ENCODE assay signal across 31 mouse cellular contexts in the genomic region with DNA sequence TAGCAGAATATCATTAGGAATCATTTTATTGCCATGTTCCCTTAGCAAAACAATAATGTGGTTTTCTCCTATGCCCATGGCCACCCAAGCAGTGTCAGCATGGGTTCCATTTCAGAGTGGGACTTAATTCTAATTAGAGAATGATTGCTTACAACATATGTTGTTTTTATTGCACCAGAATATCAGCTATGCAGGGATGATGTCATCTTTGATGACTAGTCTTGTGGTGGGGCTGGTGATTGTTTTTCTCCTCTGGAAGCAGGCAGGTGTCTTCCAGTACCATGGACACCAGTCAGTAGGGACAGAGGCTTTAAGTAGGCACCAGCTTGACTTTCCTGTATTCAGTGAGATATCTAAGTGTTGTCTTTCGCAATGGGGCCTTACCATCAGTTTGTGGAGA. TPM values are rescaled to one million over a fixed set of nuclear protein-coding genes. Genes with fewer than 3 reads are reported as not detected.
DNase-seq lines count a peak whose midpoint lies in the region; ATAC-seq and TF ChIP-seq lines count a peak whose summit lies in the region.
"Had no signal": no experiment of that assay in that cellular context is flagged by ENCODE, and none has a peak within 500 bp of the region (broad histone marks: within the 10 kb centered on the region; RNA-seq: fewer than 3 reads in every experiment).

No protein-coding gene starts in this region.

- TF ChIP-seq CTCF in C2C12 (IDR thresholded peaks at IDR 0.05; ENCODE audit: control insufficient read depth, insufficient read depth, insufficient read length) (no peak), Patski (IDR thresholded peaks at IDR 0.05) (no peak)

- H3K36me3 ChIP-seq in C2C12 (ENCODE audit: control insufficient read depth, insufficient read depth): no peaks in the 10 kb centered on the region
- no peaks in the 10 kb centered on the region for H3K36me3 ChIP-seq in forebrain, embryonic 14.5 days (ENCODE audit: control insufficient read depth, insufficient read depth, low read length)
- peaks cover 17% of the 10 kb centered on the region for H3K36me3 ChIP-seq in neural tube, embryonic 15.5 days
- H3K36me3 ChIP-seq: forebrain, embryonic 10.5 days; G1E; heart, embryonic 15.5 days; hindbrain, embryonic 10.5 days; intestine, embryonic 15.5 days had no signal

- H3K79me3 ChIP-seq in C2C12 (ENCODE audit: low read depth): no peaks in the 10 kb centered on the region

- DNase-seq in 3T3-L1 (ENCODE audit: low read depth, low spot score) (peak; percentile 43), Patski (ENCODE audit: low read depth, low spot score) (peak; percentile 53)
- DNase-seq in forebrain, embryonic 14.5 days (ENCODE audit: low spot score): no peak
- no peak for DNase-seq in spleen, postnatal 36 days (ENCODE audit: low spot score in 2 of 2)
- DNase-seq: adrenal gland, adult 2 months; adrenal gland, postnatal 14 days; cerebellum, adult 11 months; cerebellum, adult 2 months; cerebellum, adult 9-11 months; cerebellum, postnatal 25 days; forebrain, postnatal 0 days; gastrocnemius, adult 2 months; gastrocnemius, postnatal 25 days; heart, adult 18-20 months; heart, postnatal 10 days; heart, postnatal 36 days; kidney, adult 11 months had no signal

- CTCF ChIA-PET in Patski (lab: Charles Lee): interaction anchor here (0.7 to 1.4 kb wide), 2 partner anchors 9 to 15 kb away, joined by 3 read pairs; partner anchors contain the start of gene Ephx4

- WGBS in forebrain, embryonic 14.5 days: 94% methylated on average over 1 of the region's 1 CpGs
- WGBS in neural tube, embryonic 15.5 days: 100% methylated on average over 1 of the region's 1 CpGs

- no peak overlapping the region for H3K4me3 ChIP-seq in C2C12 (ENCODE audit: insufficient read depth, poor library complexity, severe bottlenecking)
- H3K4me3 ChIP-seq in forebrain, embryonic 14.5 days (ENCODE audit: low read depth, low read length): no peak overlapping the region
- no peak overlapping the region for H3K4me3 ChIP-seq in neural tube, embryonic 15.5 days (replicated peaks)
- H3K4me3 ChIP-seq: forebrain, embryonic 10.5 days; forebrain, embryonic 13.5 days; gastrocnemius, adult 2 months; heart, embryonic 12.5 days; heart, embryonic 15.5 days; hindbrain, embryonic 10.5 days; hindbrain, embryonic 13.5 days; intestine, embryonic 15.5 days had no signal

- in situ Hi-C loops in Patski (cut with MboI; ENCODE audit: low pct_unique_long_range_greater_than_20kb): no loop called here

- no peaks in the 10 kb centered on the region for H3K4me1 ChIP-seq in forebrain, embryonic 14.5 days (ENCODE audit: control insufficient read depth, insufficient read depth, low read length)
- no peaks in the 10 kb centered on the region for H3K4me1 ChIP-seq in neural tube, embryonic 15.5 days
- H3K4me1 ChIP-seq: forebrain, embryonic 10.5 days; forebrain, embryonic 13.5 days; heart, embryonic 12.5 days; heart, embryonic 15.5 days; hindbrain, embryonic 10.5 days; hindbrain, embryonic 13.5 days; intestine, embryonic 15.5 days had no signal

- POLR2A ChIA-PET in Patski (lab: Charles Lee): no interaction called here

- H3ac ChIP-seq in C2C12 (ENCODE audit: control insufficient read depth, insufficient read length, low read depth): no peak overlapping the region

- H3K79me2 ChIP-seq in C2C12 (ENCODE audit: control insufficient read depth, insufficient read depth): no peaks in the 10 kb centered on the region

- H3K9ac ChIP-seq in forebrain, embryonic 14.5 days (ENCODE audit: low read length): no peak overlapping the region
- H3K9ac ChIP-seq in neural tube, embryonic 15.5 days (replicated peaks): no peak overlapping the region
- H3K9ac ChIP-seq: forebrain, embryonic 13.5 days; forebrain, postnatal 0 days; heart, embryonic 12.5 days; heart, embryonic 15.5 days; hindbrain, embryonic 13.5 days; intestine, embryonic 15.5 days had no signal

- peak; percentile 89 for ATAC-seq in Patski
- ATAC-seq in forebrain, embryonic 14.5 days: no peak
- ATAC-seq in neural tube, embryonic 15.5 days (ENCODE audit: low FRiP score): no peak
- ATAC-seq: forebrain, embryonic 13.5 days; forebrain, postnatal 0 days; hindbrain, embryonic 16.5 days; intestine, embryonic 15.5 days had no signal

- no peaks in the 10 kb centered on the region for H3K9me3 ChIP-seq in forebrain, embryonic 14.5 days (replicated peaks; ENCODE audit: control insufficient read depth, low read length)
- H3K9me3 ChIP-seq in neural tube, embryonic 15.5 days (replicated peaks): no peaks in the 10 kb centered on the region
- H3K9me3 ChIP-seq: forebrain, embryonic 10.5 days; forebrain, embryonic 13.5 days; G1E; heart, embryonic 12.5 days; heart, embryonic 15.5 days; hindbrain, embryonic 10.5 days; hindbrain, embryonic 13.5 days; intestine, embryonic 15.5 days had no signal

- no peak overlapping the region for H3K27ac ChIP-seq in forebrain, embryonic 14.5 days (ENCODE audit: low read depth, low read length)
- no peak overlapping the region for H3K27ac ChIP-seq in neural tube, embryonic 15.5 days (replicated peaks)
- H3K27ac ChIP-seq: forebrain, embryonic 10.5 days; forebrain, embryonic 13.5 days; gastrocnemius, adult 2 months; heart, embryonic 15.5 days; hindbrain, embryonic 10.5 days; hindbrain, embryonic 13.5 days; intestine, embryonic 15.5 days had no signal

- H3K27me3 ChIP-seq in C2C12 (ENCODE audit: control insufficient read depth, insufficient read depth, insufficient read length): no peaks in the 10 kb centered on the region
- peaks cover 3% of the 10 kb centered on the region for H3K27me3 ChIP-seq in Patski
- H3K27me3 ChIP-seq in forebrain, embryonic 14.5 days (replicated peaks; ENCODE audit: control insufficient read depth, insufficient read depth, low read length): no peaks in the 10 kb centered on the region
- no peaks in the 10 kb centered on the region for H3K27me3 ChIP-seq in neural tube, embryonic 15.5 days (replicated peaks)
- H3K27me3 ChIP-seq: CH12.LX; forebrain, embryonic 13.5 days; heart, embryonic 12.5 days; heart, embryonic 15.5 days; hindbrain, embryonic 13.5 days; intestine, embryonic 15.5 days had no signal

- no peak overlapping the region for H3K4me2 ChIP-seq in forebrain, embryonic 14.5 days (ENCODE audit: low read length)
- H3K4me2 ChIP-seq in neural tube, embryonic 15.5 days: no peak overlapping the region
- H3K4me2 ChIP-seq: forebrain, embryonic 13.5 days; heart, embryonic 12.5 days; heart, embryonic 15.5 days; hindbrain, embryonic 13.5 days; intestine, embryonic 15.5 days had no signal

TF ChIP-seq in C2C12, 6 proteins besides CTCF, POLR2A, EP300 and RAD21:
- TF ChIP-seq FOSL1 (IDR thresholded peaks at IDR 0.05; ENCODE audit: insufficient read depth, low read length, poor library complexity, severe bottlenecking): no peak
- peak; percentile 39 for TF ChIP-seq MYOD1 (IDR thresholded peaks at IDR 0.05; ENCODE audit: control insufficient read depth, insufficient read length, low read depth)

RNA-seq across cellular contexts. Expression of gene Ephx4, which starts 14.7 kb away (rescaled TPM):
- polyA plus RNA-seq in C2C12 (2012; fragmentation: generic; extraction: Trizol) (not detected), Patski (2021) (0.06 TPM)
- polyA plus RNA-seq in forebrain, embryonic 14.5 days (2014; fragmentation: Nextera tagmentation; extraction: Ambion mirVana): 5.5 and 8.4 TPM in 2 replicates
- polyA plus RNA-seq in neural tube, embryonic 15.5 days (2015; fragmentation: Nextera tagmentation; extraction: Ambion mirVana): 3.8 and 5.4 TPM in 2 replicates
- polyA plus RNA-seq: G1E had no signal

RNA-seq across cellular contexts. Expression of gene Lpcat2b, which starts 43.6 kb away (rescaled TPM):
- polyA plus RNA-seq in C2C12 (2012; fragmentation: generic; extraction: Trizol): not detected
- not detected for polyA plus RNA-seq in Patski (2021)
- polyA plus RNA-seq in forebrain, embryonic 14.5 days (2014; fragmentation: Nextera tagmentation; extraction: Ambion mirVana): not detected in 2 replicates
- not detected in 2 replicates for polyA plus RNA-seq in neural tube, embryonic 15.5 days (2015; fragmentation: Nextera tagmentation; extraction: Ambion mirVana)
- polyA plus RNA-seq: adrenal gland, adult 2 months; embryonic facial prominence, embryonic 11.5 days; embryonic facial prominence, embryonic 14.5 days; forebrain, embryonic 10.5 days; forebrain, embryonic 13.5 days; G1E; heart, embryonic 12.5 days; heart, embryonic 15.5 days; hindbrain, embryonic 10.5 days; hindbrain, embryonic 13.5 days; hindbrain, embryonic 16.5 days; intestine, embryonic 15.5 days had no signal

RNA-seq across cellular contexts. Expression of gene Btbd8, which starts 50.0 kb away (rescaled TPM):
- polyA plus RNA-seq in C2C12 (2012; fragmentation: generic; extraction: Trizol) (0.41 TPM), Patski (2021) (7.7 TPM)
- polyA plus RNA-seq in forebrain, embryonic 14.5 days (2014; fragmentation: Nextera tagmentation; extraction: Ambion mirVana): 16.2 and 22.1 TPM in 2 replicates
- 17.8 and 19.5 TPM in 2 replicates for polyA plus RNA-seq in neural tube, embryonic 15.5 days (2015; fragmentation: Nextera tagmentation; extraction: Ambion mirVana)

RNA-seq across cellular contexts. Expression of gene Brdt, which starts 56.8 kb away (rescaled TPM):
- 0.09 TPM for polyA plus RNA-seq in C2C12 (2012; fragmentation: generic; extraction: Trizol)
- polyA plus RNA-seq in Patski (2021): 2.0 TPM
- polyA plus RNA-seq in forebrain, embryonic 14.5 days (2014; fragmentation: Nextera tagmentation; extraction: Ambion mirVana): 1.4 and 1.8 TPM in 2 replicates
- polyA plus RNA-seq in neural tube, embryonic 15.5 days (2015; fragmentation: Nextera tagmentation; extraction: Ambion mirVana): 4.3 and 4.7 TPM in 2 replicates
- polyA plus RNA-seq: G1E had no signal

Comparison
In these comparisons a context has a peak if more than half of its experiments do, and no peak if none do; other contexts are left out.
1. DNase-seq: peak in 3T3-L1 (single experiment) and Patski (single experiment); none in forebrain, embryonic 14.5 days (single experiment) and spleen, postnatal 36 days (0 of 2).